18 mouse cellular contexts compared by ENCODE assay signal in the genomic region with DNA sequence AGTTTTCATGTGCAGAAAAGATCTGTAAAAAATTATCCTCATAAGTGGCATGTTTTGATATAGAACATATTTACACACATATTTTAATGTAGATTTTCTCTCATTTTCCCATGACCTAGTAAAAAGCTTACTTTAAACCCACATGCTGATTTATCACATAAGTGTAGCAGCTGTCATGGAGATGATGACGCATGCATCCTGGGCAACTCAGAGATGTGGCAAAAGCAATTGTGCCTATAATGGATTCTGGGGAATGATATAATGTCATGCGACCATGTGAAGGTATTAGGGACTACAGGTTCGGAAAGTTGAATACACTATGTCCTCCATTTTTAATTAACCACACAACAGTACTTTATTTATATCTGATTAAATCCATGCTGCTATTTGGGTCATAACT.
DNase-seq lines count a peak whose midpoint lies in the region.
"Had no signal": no experiment of that assay in that cellular context is flagged by ENCODE, and none has a peak within 500 bp of the region (broad histone marks: within the 10 kb centered on the region; RNA-seq: fewer than 3 reads in every experiment).

No protein-coding gene starts in this region.

- peak; percentile 4 to 8 for DNase-seq in frontal cortex, postnatal 36 days (ENCODE audit: low spot score in 2 of 2)
- no peak for DNase-seq in frontal cortex, postnatal 14 days (ENCODE audit: low spot score in 2 of 2)
- peak; percentile 10 to 20 for DNase-seq in right cerebral cortex, adult 2 months (ENCODE audit: low spot score in 2 of 2)
- no peak for DNase-seq in right cerebral cortex, postnatal 36 days (ENCODE audit: low spot score in 2 of 2)
- peak; percentile 53 for DNase-seq in brain, adult 2 months (ENCODE audit: low read depth, low spot score)
- no peak for DNase-seq in embryo, embryonic 10 days (ENCODE audit: low spot score)
- DNase-seq in embryo, embryonic 11 days = no peak
- DNase-seq: adrenal gland, adult 2 months; adrenal gland, postnatal 14 days; cerebellum, adult 11-12 months; cerebellum, adult 8-10 months; cerebellum, postnatal 10 days; cerebellum, postnatal 36 days; forebrain, postnatal 0 days; gastrocnemius, postnatal 25 days; heart, adult 18-20 months; heart, postnatal 10 days; heart, postnatal 36 days had no signal

Comparison
In these comparisons a context has a peak if more than half of its experiments do, and no peak if none do; other contexts are left out.
1. DNase-seq: peak in frontal cortex, postnatal 36 days (2 of 2), right cerebral cortex, adult 2 months (2 of 2) and brain, adult 2 months (single experiment); none in frontal cortex, postnatal 14 days (0 of 2), right cerebral cortex, postnatal 36 days (0 of 2), embryo, embryonic 10 days (single experiment) and embryo, embryonic 11 days (single experiment).